Mouse (Mus musculus) R1 (cell line): ENCODE measurements around the gene Cd52.

Experiments
- DNase-seq: peaks from one replicate; pipeline ENCODE4 v3.0.0-alpha.2; 2018; ENCODE audit warnings: low read depth, low spot score

Cd52 gene

GRCm38 (mm10) chr4:134058166-134058715 is 36.6 kb downstream of the Cd52 start:
- peak; percentile 67 for DNase-seq

GRCm38 (mm10) chr4:134053538-134053937 is 41.3 kb downstream of the Cd52 start, which contains the start of gene Zfp683:
TSS of gene Zfp683 (plus strand) at chr4:134053838.
- DNase-seq: no peak

- DNase-seq: no peak
Measured at GRCm38 (mm10) chr4:134052560-134052959, 42.3 kb downstream of the Cd52 start.

GRCm38 (mm10) chr4:134051912-134052311 is 43.0 kb downstream of the Cd52 start:
- no peak for DNase-seq

- DNase-seq: no peak
Measured at GRCm38 (mm10) chr4:134047648-134048047, 47.2 kb downstream of the Cd52 start.

GRCm38 (mm10) chr4:134043041-134043440 is 51.8 kb downstream of the Cd52 start:
- no peak for DNase-seq

- DNase-seq: no peak
Measured at GRCm38 (mm10) chr4:134041317-134042123, 53.4 kb downstream of the Cd52 start.

GRCm38 (mm10) chr4:134035953-134036352 is 58.9 kb downstream of the Cd52 start:
- peak; percentile 90 for DNase-seq
